15 mouse cellular contexts compared by ENCODE assay signal in genomic region chrX:11141294-11141693, GRCm38 (mm10).
A peak's percentile ranks its signal among the peaks of the same experiment; 100 is the strongest.
DNase-seq lines count a peak whose midpoint lies in the region; TF ChIP-seq lines count a peak whose summit lies in the region.
"Had no signal": no experiment of that assay in that cellular context is flagged by ENCODE, and none has a peak within 500 bp of the region (broad histone marks: within the 10 kb centered on the region; RNA-seq: fewer than 3 reads in every experiment).

No protein-coding gene starts in this region.

- H3K9me3 ChIP-seq in CH12.LX (replicated peaks; ENCODE audit: low read length), result no peaks in the 10 kb centered on the region
- H3K9me3 ChIP-seq: embryonic facial prominence, embryonic 15.5 days; heart, embryonic 10.5 days; intestine, embryonic 15.5 days; midbrain, embryonic 12.5 days; neural tube, embryonic 12.5 days had no signal

- 79% methylated on average over 1 of the region's 1 CpGs for WGBS in lung, adult 2 months

- no peak overlapping the region for H3K9ac ChIP-seq in CH12.LX (ENCODE audit: insufficient read depth, low read depth)
- H3K9ac ChIP-seq: embryonic facial prominence, embryonic 15.5 days; intestine, embryonic 15.5 days; midbrain, embryonic 12.5 days; neural tube, embryonic 12.5 days had no signal

- H3K4me2 ChIP-seq in CH12.LX (ENCODE audit: insufficient read depth, low read depth, poor library complexity, severe bottlenecking), result no peak overlapping the region
- H3K4me2 ChIP-seq: embryonic facial prominence, embryonic 15.5 days; intestine, embryonic 15.5 days; midbrain, embryonic 12.5 days; neural tube, embryonic 12.5 days had no signal

- H3K27me3 ChIP-seq in CH12.LX (replicated peaks), result no peaks in the 10 kb centered on the region
- H3K27me3 ChIP-seq: embryonic facial prominence, embryonic 15.5 days; intestine, embryonic 15.5 days; midbrain, embryonic 12.5 days; neural tube, embryonic 12.5 days had no signal

- no peak overlapping the region for H3K4me3 ChIP-seq in gastrocnemius, adult 2 months
- no peak overlapping the region for H3K4me3 ChIP-seq in lung, adult 2 months (replicated peaks; ENCODE audit: extremely low read depth, low read depth, low read length)
- no peak overlapping the region for H3K4me3 ChIP-seq in CH12.LX (replicated peaks in 1 of 3; ENCODE audit: low read depth in 2 of 3, low read length in 2 of 3, poor library complexity in 1 of 3)
- H3K4me3 ChIP-seq in cortical plate, adult 2 months (ENCODE audit: insufficient read depth, low read length), result no peak overlapping the region
- H3K4me3 ChIP-seq: embryonic facial prominence, embryonic 15.5 days; heart, embryonic 10.5 days; intestine, embryonic 15.5 days; midbrain, embryonic 12.5 days; neural tube, embryonic 12.5 days had no signal

- no peaks in the 10 kb centered on the region for H3K36me3 ChIP-seq in CH12.LX (replicated peaks in 1 of 2; ENCODE audit: control insufficient read depth in 1 of 2, insufficient read depth in 1 of 2, low read length in 1 of 2)
- H3K36me3 ChIP-seq: embryonic facial prominence, embryonic 15.5 days; heart, embryonic 10.5 days; intestine, embryonic 15.5 days; midbrain, embryonic 12.5 days; neural tube, embryonic 12.5 days had no signal

- in situ Hi-C loops in CH12.LX (cut with MboI; ENCODE audit: low pct_ligation_motif_present, low pct_unique_long_range_greater_than_20kb, low sequenced_read_pairs), result no loop called here

- no peak for TF ChIP-seq POLR2A in lung, adult 2 months (IDR thresholded peaks at IDR 0.05; ENCODE audit: borderline replicate concordance, extremely low read depth, low read depth, low read length)
- no peak for TF ChIP-seq POLR2A in CH12.LX (IDR thresholded peaks at IDR 0.05; ENCODE audit: low read depth, low read length)
- TF ChIP-seq POLR2A in cortical plate, adult 2 months (IDR thresholded peaks at IDR 0.05; ENCODE audit: extremely low read depth, insufficient read depth, low read length), result no peak

- TF ChIP-seq EP300 in CH12.LX (IDR thresholded peaks at IDR 0.05; ENCODE audit: low read length), result no peak

- TF ChIP-seq CTCF in gastrocnemius, adult 2 months (IDR thresholded peaks at IDR 0.05), result peak; percentile 50
- TF ChIP-seq CTCF in lung, adult 2 months (IDR thresholded peaks at IDR 0.05; ENCODE audit: insufficient read depth, low read length), result 0 out of 2 replicates have a peak, but pooled peaks have one; percentile 11
- TF ChIP-seq CTCF in CH12.LX (conservative IDR thresholded peaks at IDR 0.05 in 1 of 2, IDR thresholded peaks at IDR 0.05 in 1 of 2; ENCODE audit: low read depth in 2 of 2, low read length in 2 of 2), result peak in 1 of 2 experiments; percentile 51; a peak in 2 of 4 replicates
- peak; percentile 4; the same call in 1 of the 2 replicates for TF ChIP-seq CTCF in cortical plate, adult 2 months (IDR thresholded peaks at IDR 0.05; ENCODE audit: extremely low read depth, insufficient read depth, low read length)

- no peak overlapping the region for H3K27ac ChIP-seq in gastrocnemius, adult 2 months
- H3K27ac ChIP-seq in CH12.LX (ENCODE audit: insufficient read depth, low read depth), result no peak overlapping the region
- H3K27ac ChIP-seq in cortical plate, adult 2 months (ENCODE audit: insufficient read depth, low read length), result no peak overlapping the region
- H3K27ac ChIP-seq: embryonic facial prominence, embryonic 15.5 days; heart, embryonic 10.5 days; intestine, embryonic 15.5 days; midbrain, embryonic 12.5 days; neural tube, embryonic 12.5 days had no signal

- TF ChIP-seq RAD21 in CH12.LX (IDR thresholded peaks at IDR 0.05; ENCODE audit: low read depth, low read length), result peak; percentile 45

- intact Hi-C loops in gastrocnemius, adult 2 months (cut with DNase I), result no loop called here
- intact Hi-C loops in gastrocnemius, postnatal 14 days (cut with DNase I; ENCODE audit: low total_unique reads), result no loop called here

- H3K79me2 ChIP-seq in CH12.LX (replicated peaks; ENCODE audit: control insufficient read depth, extremely low read depth, insufficient read depth, poor library complexity, severe bottlenecking), result no peaks in the 10 kb centered on the region

- H3K4me1 ChIP-seq in lung, adult 2 months (ENCODE audit: control insufficient read depth, insufficient read depth, low read length), result no peaks in the 10 kb centered on the region
- H3K4me1 ChIP-seq in CH12.LX (ENCODE audit: control insufficient read depth in 1 of 2, insufficient read depth in 2 of 2), result no peaks in the 10 kb centered on the region
- no peaks in the 10 kb centered on the region for H3K4me1 ChIP-seq in cortical plate, adult 2 months (ENCODE audit: control insufficient read depth, insufficient read depth, low read length)
- H3K4me1 ChIP-seq: embryonic facial prominence, embryonic 15.5 days; heart, embryonic 10.5 days; intestine, embryonic 15.5 days; midbrain, embryonic 12.5 days; neural tube, embryonic 12.5 days had no signal

- DNase-seq in gastrocnemius, adult 2 months, result no peak
- no peak for DNase-seq in gastrocnemius, postnatal 14 days
- no peak for DNase-seq in lung, adult 2 months
- no peak for DNase-seq in lung, postnatal 4 days
- DNase-seq in CH12.LX (ENCODE audit: extremely low read depth), result peak; percentile 4
- no peak for DNase-seq in T-cell, adult 2 months (ENCODE audit: low spot score)
- no peak for DNase-seq in cerebellum, adult 11 months
- DNase-seq: heart, postnatal 4 days; lung, adult 18-20 months had no signal

- dilution Hi-C loops in CH12.LX (cut with MboI; ENCODE audit: extremely low pct_ligation_motif_present, extremely low pct_unique_long_range_greater_than_20kb, low sequenced_read_pairs), result no loop called here

TF ChIP-seq in CH12.LX, 34 proteins besides CTCF, POLR2A, EP300 and RAD21:
- TF ChIP-seq NELFE (IDR thresholded peaks at IDR 0.05; ENCODE audit: low read depth, low read length) (no peak), PAX5 (IDR thresholded peaks at IDR 0.05; ENCODE audit: low read length) (no peak), SMC3 (IDR thresholded peaks at IDR 0.05; ENCODE audit: low read depth, low read length) (peak; percentile 23; the same call in 1 of the 2 replicates), MYC (IDR thresholded peaks at IDR 0.05; ENCODE audit: low read depth, low read length) (no peak)
